Mouse (Mus musculus): ENCODE measurements around the gene Iqch. TPM values are rescaled to one million over a fixed set of nuclear protein-coding genes. Genes with fewer than 3 reads are reported as not detected.
A peak's percentile ranks its signal among the peaks of the same experiment; 100 is the strongest.

Gene Iqch
- polyA plus RNA-seq, 1 experiment from 2014 or later, result 0.06 TPM

GRCm38 (mm10) chr9:63462296-63462695 is 140.0 kb downstream of the Iqch start:
- no peaks in the 10 kb centered on the region for H3K4me1 ChIP-seq (ENCODE audit: insufficient read depth, low read depth, low read length)
- H3K27ac ChIP-seq (ENCODE audit: low read length), result no peak overlapping the region
- no peak overlapping the region for H3K9ac ChIP-seq (replicated peaks; ENCODE audit: low read depth)
- peak; percentile 69 for DNase-seq (ENCODE audit: low spot score)
- no peaks in the 10 kb centered on the region for H3K9me3 ChIP-seq (ENCODE audit: low read length)
- no peak overlapping the region for H3K4me3 ChIP-seq (ENCODE audit: low read depth, low read length)
- no peaks in the 10 kb centered on the region for H3K36me3 ChIP-seq (ENCODE audit: insufficient read depth, low read length)
- TF ChIP-seq EP300 (IDR thresholded peaks at IDR 0.05) (no peak), CTCF (IDR thresholded peaks at IDR 0.05) (peak; percentile 87)
- no peak for ATAC-seq
- peaks cover 3% of the 10 kb centered on the region; the same call in 1 of the 2 replicates for H3K27me3 ChIP-seq (replicated peaks; ENCODE audit: insufficient read depth, low read length)
- 44% methylated on average over 2 of the region's 2 CpGs for WGBS
- no peak overlapping the region for H3K4me2 ChIP-seq (replicated peaks; ENCODE audit: low read depth, low read length)

- Histone ChIP-seq H3K9ac (replicated peaks; ENCODE audit: low read depth) (no peak overlapping the region), H3K9me3 (ENCODE audit: low read length) (no peaks in the 10 kb centered on the region), H3K4me3 (ENCODE audit: low read depth, low read length) (no peak overlapping the region), H3K4me1 (ENCODE audit: insufficient read depth, low read depth, low read length) (no peaks in the 10 kb centered on the region), H3K27ac (ENCODE audit: low read length) (no peak overlapping the region), H3K27me3 (replicated peaks; ENCODE audit: insufficient read depth, low read length) (peaks cover 3% of the 10 kb centered on the region; the same call in 1 of the 2 replicates), H3K4me2 (replicated peaks; ENCODE audit: low read depth, low read length) (no peak overlapping the region), H3K36me3 (ENCODE audit: insufficient read depth, low read length) (no peaks in the 10 kb centered on the region)
- ATAC-seq (no peak), DNase-seq (ENCODE audit: low spot score) (peak; percentile 58)
- no peak for TF ChIP-seq CTCF (IDR thresholded peaks at IDR 0.05)
- TF ChIP-seq EP300 (IDR thresholded peaks at IDR 0.05), result no peak
Measured at GRCm38 (mm10) chr9:63456401-63456800, 145.9 kb downstream of the Iqch start.

- H3K9me3 ChIP-seq (ENCODE audit: low read length), result no peaks in the 10 kb centered on the region
- no peaks in the 10 kb centered on the region for H3K36me3 ChIP-seq (ENCODE audit: insufficient read depth, low read length)
- no peak overlapping the region for H3K27ac ChIP-seq (ENCODE audit: low read length)
- H3K27me3 ChIP-seq (replicated peaks; ENCODE audit: insufficient read depth, low read length), result peaks cover 3% of the 10 kb centered on the region; the same call in 1 of the 2 replicates
- no peaks in the 10 kb centered on the region for H3K4me1 ChIP-seq (ENCODE audit: insufficient read depth, low read depth, low read length)
- H3K4me2 ChIP-seq (replicated peaks; ENCODE audit: low read depth, low read length), result no peak overlapping the region
- DNase-seq (ENCODE audit: low spot score), result no peak
- WGBS, result 89% methylated on average over 5 of the region's 5 CpGs
- H3K9ac ChIP-seq (replicated peaks; ENCODE audit: low read depth), result no peak overlapping the region
- TF ChIP-seq EP300 (IDR thresholded peaks at IDR 0.05) (no peak), CTCF (IDR thresholded peaks at IDR 0.05) (no peak)
- no peak for ATAC-seq
- no peak overlapping the region for H3K4me3 ChIP-seq (ENCODE audit: low read depth, low read length)
Measured at GRCm38 (mm10) chr9:63454341-63454740, 148.0 kb downstream of the Iqch start.

GRCm38 (mm10) chr9:63450531-63451030 is 151.7 kb downstream of the Iqch start:
- no peak for ATAC-seq
- no peaks in the 10 kb centered on the region for H3K36me3 ChIP-seq (ENCODE audit: insufficient read depth, low read length)
- WGBS, result 56% methylated on average over 4 of the region's 4 CpGs
- TF ChIP-seq CTCF (IDR thresholded peaks at IDR 0.05), result no peak
- no peak for TF ChIP-seq EP300 (IDR thresholded peaks at IDR 0.05)
- no peak for DNase-seq (ENCODE audit: low spot score)
- H3K4me2 ChIP-seq (replicated peaks; ENCODE audit: low read depth, low read length), result no peak overlapping the region
- H3K9ac ChIP-seq (replicated peaks; ENCODE audit: low read depth), result no peak overlapping the region
- no peaks in the 10 kb centered on the region for H3K27me3 ChIP-seq (replicated peaks; ENCODE audit: insufficient read depth, low read length)
- no peaks in the 10 kb centered on the region for H3K9me3 ChIP-seq (ENCODE audit: low read length)
- no peak overlapping the region for H3K4me3 ChIP-seq (ENCODE audit: low read depth, low read length)
- H3K4me1 ChIP-seq (ENCODE audit: insufficient read depth, low read depth, low read length), result no peaks in the 10 kb centered on the region
- no peak overlapping the region for H3K27ac ChIP-seq (ENCODE audit: low read length)

- Histone ChIP-seq H3K4me1 (ENCODE audit: insufficient read depth, low read depth, low read length) (no peaks in the 10 kb centered on the region), H3K36me3 (ENCODE audit: insufficient read depth, low read length) (no peaks in the 10 kb centered on the region), H3K9me3 (ENCODE audit: low read length) (no peaks in the 10 kb centered on the region), H3K27ac (ENCODE audit: low read length) (no peak overlapping the region), H3K27me3 (replicated peaks; ENCODE audit: insufficient read depth, low read length) (no peaks in the 10 kb centered on the region), H3K9ac (replicated peaks; ENCODE audit: low read depth) (no peak overlapping the region), H3K4me3 (ENCODE audit: low read depth, low read length) (no peak overlapping the region), H3K4me2 (replicated peaks; ENCODE audit: low read depth, low read length) (no peak overlapping the region)
- no peak for DNase-seq (ENCODE audit: low spot score)
- TF ChIP-seq CTCF (IDR thresholded peaks at IDR 0.05) (no peak), EP300 (IDR thresholded peaks at IDR 0.05) (no peak)
- no peak for ATAC-seq
- 62% methylated on average over 6 of the region's 6 CpGs for WGBS
Measured at GRCm38 (mm10) chr9:63443695-63444094, 158.6 kb downstream of the Iqch start.

- Histone ChIP-seq H3K27ac (ENCODE audit: low read length) (no peak overlapping the region), H3K4me3 (ENCODE audit: low read depth, low read length) (no peak overlapping the region), H3K4me2 (replicated peaks; ENCODE audit: low read depth, low read length) (no peak overlapping the region), H3K9ac (replicated peaks; ENCODE audit: low read depth) (no peak overlapping the region), H3K36me3 (ENCODE audit: insufficient read depth, low read length) (no peaks in the 10 kb centered on the region), H3K27me3 (replicated peaks; ENCODE audit: insufficient read depth, low read length) (no peaks in the 10 kb centered on the region), H3K4me1 (ENCODE audit: insufficient read depth, low read depth, low read length) (no peaks in the 10 kb centered on the region), H3K9me3 (ENCODE audit: low read length) (no peaks in the 10 kb centered on the region)
- WGBS, result 70% methylated on average over 1 of the region's 1 CpGs
- TF ChIP-seq CTCF (IDR thresholded peaks at IDR 0.05) (no peak), EP300 (IDR thresholded peaks at IDR 0.05) (no peak)
- DNase-seq (ENCODE audit: low spot score), result no peak
- no peak for ATAC-seq
Measured at GRCm38 (mm10) chr9:63430652-63431051, 171.6 kb downstream of the Iqch start.
